Mouse (Mus musculus) olfactory bulb, adult 2 months (tissue): ENCODE data around the gene BC017158. TPM values are rescaled to one million over a fixed set of nuclear protein-coding genes. Genes with fewer than 3 reads are reported as not detected.

ENCODE experiments used
- H3K27ac ChIP-seq: fragments of 200-500 bp; 2 replicates; pipeline ENCODE4 v1.5.1; 2012; ENCODE audit warnings: low read depth, low read length; ENCODE audit not compliant: insufficient read depth
- H3K4me1 ChIP-seq: fragments of 200-500 bp; 2 replicates; pipeline ENCODE4 v1.6.1; 2012; ENCODE audit warnings: low read length; ENCODE audit not compliant: control insufficient read depth, insufficient read depth
- H3K4me3 ChIP-seq: fragments of 200-500 bp; 2 replicates; pipeline ENCODE4 v1.5.1; 2012; ENCODE audit warnings: mild to moderate bottlenecking, low read depth, low read length, moderate library complexity; ENCODE audit not compliant: insufficient read depth
- CTCF ChIP-seq: fragments of 200-500 bp; IDR thresholded peaks from 2 replicates; pipeline ENCODE4 v1.5.1; 2012; ENCODE audit warnings: low read depth, mild to moderate bottlenecking, low read length, moderate library complexity; ENCODE audit not compliant: insufficient read depth
- POLR2A ChIP-seq: fragments of 200-500 bp; IDR thresholded peaks from 2 replicates; pipeline ENCODE4 v1.6.1; 2012; ENCODE audit warnings: mild to moderate bottlenecking, low read depth, low read length, moderate library complexity; ENCODE audit not compliant: insufficient read depth
- WGBS: fragments of 180-500 bp; shearing (Covaris S2); methylation state at CpG from one replicate; pipeline ENCODE4 v1.1.7; 2018; 5-methylcytosine and 5-hydroxymethylcytosine counted together
- polyA plus RNA-seq: library from polyadenylated mRNA; stranded (reverse); fragments of >200 nt; gene quantifications from 2 replicates; pipeline ENCODE4 v1.2.4, GENCODE M21; 2012; ENCODE audit warnings: low replicate concordance; ENCODE audit not compliant: missing spikeins, insufficient read depth, insufficient read length

Gene BC017158
- polyA plus RNA-seq, 1 experiment, result not detected

- peaks cover 10% of the 10 kb centered on the region for H3K4me1 ChIP-seq
- TF ChIP-seq POLR2A (no peak), CTCF (no peak)
- H3K4me3 ChIP-seq, result no peak overlapping the region
- H3K27ac ChIP-seq, result no peak overlapping the region
- 75% methylated on average over 10 of the region's 10 CpGs for WGBS
Measured at GRCm38 (mm10) chr7:128243921-128244320, 54.0 kb downstream of the BC017158 start.

- Histone ChIP-seq H3K27ac (no peak overlapping the region), H3K4me1 (peaks cover 10% of the 10 kb centered on the region), H3K4me3 (no peak overlapping the region)
- TF ChIP-seq POLR2A (no peak), CTCF (no peak)
- 96% methylated on average over 16 of the region's 16 CpGs for WGBS
Measured at GRCm38 (mm10) chr7:128242331-128242730, 55.6 kb downstream of the BC017158 start.

GRCm38 (mm10) chr7:128240131-128240784 is 57.7 kb downstream of the BC017158 start:
- TF ChIP-seq CTCF (no peak), POLR2A (no peak)
- WGBS, result 87% methylated on average over 27 of the region's 27 CpGs
- H3K27ac ChIP-seq, result no peak overlapping the region
- no peak overlapping the region for H3K4me3 ChIP-seq
- peaks cover 11% of the 10 kb centered on the region for H3K4me1 ChIP-seq

GRCm38 (mm10) chr7:128238991-128239390 is 59.0 kb downstream of the BC017158 start:
- TF ChIP-seq POLR2A (no peak), CTCF (no peak)
- Histone ChIP-seq H3K27ac (no peak overlapping the region), H3K4me1 (peaks cover 11% of the 10 kb centered on the region), H3K4me3 (no peak overlapping the region)
- WGBS, result 14% methylated on average over 4 of the region's 4 CpGs

- Histone ChIP-seq H3K27ac (peak within 1 kb of the TSS; percentile 87), H3K4me3 (peak within 1 kb of the TSS; percentile 72), H3K4me1 (peaks cover 11% of the 10 kb centered on the region)
- TF ChIP-seq POLR2A (peak; percentile 70), CTCF (no peak)
- under 1% methylated on average over 72 of the region's 72 CpGs for WGBS
Measured at GRCm38 (mm10) chr7:128237927-128238778, 59.8 kb downstream of the BC017158 start, which contains the start of gene 9130023H24Rik. Gene 9130023H24Rik (minus strand): TSS chr7:128238031.

- peak overlapping the region; percentile 17; the same call in 1 of the 2 replicates for H3K27ac ChIP-seq
- H3K4me3 ChIP-seq, result peak overlapping the region; percentile 72
- TF ChIP-seq CTCF, result no peak
- WGBS, result under 1% methylated on average over 25 of the region's 25 CpGs
- H3K4me1 ChIP-seq, result peaks cover 11% of the 10 kb centered on the region
Measured at GRCm38 (mm10) chr7:128237593-128237926, 60.4 kb downstream of the BC017158 start.

- peak; percentile 97 for TF ChIP-seq CTCF
- no peak for TF ChIP-seq POLR2A
- 23% methylated on average over 37 of the region's 37 CpGs for WGBS
- Histone ChIP-seq H3K4me3 (peak within 1 kb of the TSS; percentile 72), H3K27ac (peak within 1 kb of the TSS; percentile 87), H3K4me1 (peaks cover 11% of the 10 kb centered on the region)
Measured at GRCm38 (mm10) chr7:128236856-128237592, 60.9 kb downstream of the BC017158 start, which contains the start of gene Armc5. Gene Armc5 (plus strand): TSS chr7:128237342.

GRCm38 (mm10) chr7:128236426-128236825 is 61.5 kb downstream of the BC017158 start:
- Histone ChIP-seq H3K4me1 (peaks cover 11% of the 10 kb centered on the region), H3K27ac (no peak overlapping the region), H3K4me3 (no peak overlapping the region)
- WGBS, result 94% methylated on average over 13 of the region's 13 CpGs
- no peak for TF ChIP-seq CTCF
- TF ChIP-seq POLR2A, result no peak

- no peak overlapping the region for H3K4me3 ChIP-seq
- peaks cover 11% of the 10 kb centered on the region for H3K4me1 ChIP-seq
- TF ChIP-seq POLR2A, result no peak
- no peak for TF ChIP-seq CTCF
- WGBS, result 76% methylated on average over 1 of the region's 1 CpGs
- no peak overlapping the region for H3K27ac ChIP-seq
Measured at GRCm38 (mm10) chr7:128235481-128235880, 62.5 kb downstream of the BC017158 start.
